Mouse (Mus musculus): ENCODE measurements around the gene Lenep.
A peak's percentile ranks its signal among the peaks of the same experiment; 100 is the strongest.
"Not testable (repeated sequence)": the region's sequence is repeated elsewhere in the genome, so short reads cannot be mapped to it uniquely, and the experiment has no call there.

Gene Lenep

DNA sequence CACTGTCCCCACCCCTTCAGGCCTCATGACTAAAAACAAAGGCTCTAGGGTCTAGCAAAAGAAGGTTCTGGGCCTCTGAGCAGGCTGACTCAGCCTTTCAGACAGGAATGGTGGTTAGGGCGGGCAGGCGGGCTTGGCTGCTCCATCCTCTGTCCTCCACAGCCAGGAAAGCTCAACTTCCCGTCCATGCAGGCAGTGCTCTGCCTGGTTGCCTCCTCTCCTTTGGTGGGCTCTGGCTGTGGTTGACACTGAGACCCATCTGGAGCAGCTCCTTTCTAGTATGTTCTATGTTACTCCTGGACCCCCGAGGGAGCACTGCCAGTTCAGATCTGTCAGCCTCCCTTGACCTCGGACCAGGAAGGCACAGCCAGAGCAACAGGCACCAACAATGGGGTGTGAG is at the start of gene Lenep:
Lenep (minus strand) TSS at position 101 of the 400 bp plus-strand sequence.
- DNase-seq, result no peak

DNA sequence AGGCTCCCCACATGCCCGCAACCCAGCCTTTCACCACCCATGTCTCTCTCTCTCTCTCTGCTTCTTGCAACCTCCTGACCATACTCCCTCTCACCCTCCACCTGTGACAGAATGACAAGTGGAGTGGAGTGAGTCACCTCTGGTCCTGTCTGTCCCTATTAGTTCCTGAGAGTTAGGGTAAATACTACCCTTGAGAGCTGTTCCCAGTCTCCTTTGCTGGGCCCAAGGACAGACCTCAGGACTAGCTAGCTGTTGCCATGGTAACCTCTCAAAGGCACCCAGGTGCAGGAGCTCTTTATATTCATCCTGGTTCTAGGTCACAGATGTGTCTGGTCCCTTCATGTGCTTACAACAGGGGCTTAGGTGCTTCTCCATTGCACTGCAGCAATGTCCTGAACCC is 49.3 kb upstream of the Lenep start:
- DNase-seq, result no peak

DNA sequence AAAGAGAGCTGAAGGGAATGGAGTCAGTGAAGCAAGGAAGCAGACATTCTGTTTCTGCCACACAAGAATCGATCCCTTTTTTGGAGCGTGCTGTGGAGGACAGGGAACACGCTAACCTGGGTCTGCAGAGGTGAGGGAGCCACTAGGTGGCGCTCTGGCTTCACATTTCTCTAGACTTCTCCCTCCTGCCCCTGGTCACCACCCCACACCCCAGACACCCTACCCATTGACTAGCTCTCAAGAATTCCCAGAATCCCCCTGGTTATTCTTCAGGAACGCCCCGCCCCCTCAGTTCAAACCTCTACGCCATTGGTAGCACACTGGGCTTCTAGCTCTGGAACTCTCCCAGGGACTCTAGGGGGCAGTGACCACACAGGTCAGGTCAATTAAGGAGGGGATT is 46.9 kb upstream of the Lenep start:
- DNase-seq, result peak; percentile 67

DNA sequence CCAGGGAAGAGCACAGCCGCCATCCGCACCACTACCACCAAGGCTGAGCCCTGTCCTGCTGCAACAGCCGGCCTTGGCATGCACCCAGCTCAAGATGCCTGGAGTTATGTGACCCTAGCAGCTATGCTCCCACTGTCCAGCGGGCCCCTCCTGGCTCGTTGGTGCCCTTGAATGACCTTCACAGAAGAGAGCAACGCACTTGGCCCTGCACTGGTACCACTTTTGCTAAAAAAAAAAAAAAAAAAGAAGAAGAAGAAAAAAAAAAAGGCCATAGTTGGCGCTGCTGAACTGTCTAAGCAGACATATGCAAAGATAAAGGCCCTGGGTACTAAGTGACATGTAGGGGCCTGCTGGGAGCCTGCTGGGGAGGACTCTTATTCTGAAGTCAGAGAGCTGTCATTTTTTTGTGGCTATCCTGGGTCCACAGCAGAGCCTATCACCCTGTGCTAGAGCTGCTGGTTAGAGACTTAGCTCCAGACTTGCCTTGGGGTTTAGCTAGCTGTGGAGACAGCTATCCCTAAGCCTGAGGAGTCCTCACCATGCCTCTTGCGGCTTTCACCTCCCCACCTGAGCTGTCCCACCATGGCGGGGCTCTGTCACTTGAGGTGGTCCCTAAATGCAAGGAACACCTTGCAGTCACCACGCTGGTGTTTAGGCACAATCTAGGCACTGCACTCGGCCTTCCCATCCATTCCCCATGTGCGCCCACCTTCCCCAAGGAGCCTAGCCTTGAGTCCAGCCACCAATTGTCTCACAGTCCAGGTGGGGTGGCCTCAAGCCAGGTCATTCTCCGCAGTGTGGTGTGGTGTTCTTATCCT is 46.3 kb upstream of the Lenep start:
- DNase-seq, result no peak

DNA sequence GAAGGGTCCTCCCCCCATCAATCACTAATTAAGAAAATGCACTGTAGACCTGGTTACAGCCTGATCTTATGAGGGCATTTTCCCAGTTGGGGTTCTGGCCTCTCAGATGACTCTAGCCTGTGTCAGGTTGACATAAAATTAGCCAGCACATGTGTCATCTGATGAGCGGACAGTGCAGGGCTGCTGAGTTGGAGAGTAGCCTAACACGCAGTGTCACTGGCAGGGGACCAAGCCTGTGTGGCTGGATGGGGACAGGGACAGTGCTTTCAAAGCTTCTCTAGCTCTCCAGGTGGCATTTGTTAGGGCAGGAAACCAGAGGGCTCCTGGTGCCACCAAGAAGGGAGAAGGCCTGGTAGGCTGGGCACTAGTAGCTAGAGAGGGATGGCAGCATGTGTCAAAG is 38.1 kb upstream of the Lenep start:
- DNase-seq, result no peak

DNA sequence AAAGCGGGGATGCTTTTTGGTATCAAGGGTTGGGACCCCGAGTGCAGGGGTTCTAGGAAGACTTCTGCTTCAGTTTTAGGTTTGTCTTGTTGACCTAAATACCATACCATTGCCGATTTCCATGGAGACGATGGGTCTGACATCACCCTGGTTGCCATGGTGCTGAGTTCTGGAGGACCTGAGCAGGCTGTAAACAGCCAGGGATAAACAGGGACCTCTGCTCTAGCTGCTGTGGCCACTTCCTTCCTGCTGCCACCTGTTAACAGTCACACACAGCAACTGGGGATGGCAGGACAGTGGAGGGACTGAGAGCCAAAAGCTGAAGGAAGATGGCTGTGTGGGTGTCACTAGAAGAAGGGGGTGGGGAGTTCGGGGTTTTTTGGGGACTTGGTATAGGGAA is 34.7 kb upstream of the Lenep start:
- DNase-seq, result no peak

DNA sequence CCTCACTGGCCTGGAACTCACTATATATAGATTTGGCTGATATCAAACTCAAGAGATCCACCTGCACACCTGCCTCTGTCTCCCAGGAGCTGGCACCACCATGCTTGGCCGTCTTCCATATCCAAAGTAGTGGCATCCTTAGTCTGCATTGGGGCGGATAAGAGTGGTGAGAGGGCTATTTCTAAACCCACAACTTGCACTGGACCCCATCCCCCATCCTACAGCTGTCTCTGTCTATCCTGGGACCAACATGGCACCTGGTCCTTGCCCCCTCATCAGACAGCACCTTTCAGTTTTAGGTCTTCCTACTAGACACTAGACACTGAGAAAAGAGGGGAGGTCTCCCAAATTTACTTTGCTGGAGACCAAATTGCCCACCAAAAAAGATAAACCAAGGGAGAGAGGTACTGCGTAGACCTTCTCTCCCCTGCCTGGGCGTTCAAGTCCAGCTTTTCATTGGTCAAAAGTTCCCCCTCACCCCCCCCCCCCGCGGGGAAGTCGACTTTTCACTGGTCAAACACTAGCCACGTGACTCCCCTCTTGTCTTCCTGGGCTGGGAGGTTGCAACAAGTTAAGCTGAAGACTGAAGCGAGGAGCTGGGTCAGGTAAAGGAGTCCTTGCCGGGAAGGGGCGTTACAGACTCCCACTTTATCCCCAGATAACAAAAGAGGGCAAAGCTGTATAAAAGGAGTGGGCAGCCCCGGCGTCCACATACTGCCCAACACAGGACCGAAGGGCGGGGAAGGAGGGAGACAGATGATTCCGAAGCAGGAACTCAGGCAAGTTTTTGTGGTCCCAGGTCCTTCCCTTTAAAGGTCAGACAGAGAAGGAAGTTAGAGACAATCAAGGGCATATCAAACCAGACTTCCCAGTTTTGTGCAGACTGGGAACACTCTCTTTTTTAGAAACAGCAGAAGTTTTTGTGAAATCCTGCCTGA is 33.9 kb upstream of the Lenep start, which contains the start of gene Pbxip1:
Pbxip1 (plus strand) TSS at position 531 of the 938 bp plus-strand sequence.
- no peak for DNase-seq

DNA sequence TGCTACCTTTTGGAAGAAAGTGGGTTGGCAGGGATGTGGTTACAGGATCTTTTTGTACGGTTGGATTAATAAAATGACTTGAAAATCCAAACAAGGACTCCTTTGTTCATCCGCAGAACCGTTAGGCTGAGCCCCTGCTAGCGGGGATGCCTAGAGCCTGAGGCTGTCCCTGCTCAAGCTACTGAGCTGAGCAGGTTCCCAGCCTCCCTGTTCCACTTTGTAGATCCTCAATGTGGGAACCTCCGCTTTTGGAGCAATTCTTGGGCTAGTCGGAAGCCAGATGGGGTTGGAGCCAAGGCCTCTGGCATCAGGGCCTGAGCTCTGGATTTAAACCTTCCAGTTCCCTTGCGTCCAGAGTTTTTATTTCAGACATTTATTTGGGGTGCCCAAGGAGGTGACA is 32.4 kb upstream of the Lenep start:
- no peak for DNase-seq

DNA sequence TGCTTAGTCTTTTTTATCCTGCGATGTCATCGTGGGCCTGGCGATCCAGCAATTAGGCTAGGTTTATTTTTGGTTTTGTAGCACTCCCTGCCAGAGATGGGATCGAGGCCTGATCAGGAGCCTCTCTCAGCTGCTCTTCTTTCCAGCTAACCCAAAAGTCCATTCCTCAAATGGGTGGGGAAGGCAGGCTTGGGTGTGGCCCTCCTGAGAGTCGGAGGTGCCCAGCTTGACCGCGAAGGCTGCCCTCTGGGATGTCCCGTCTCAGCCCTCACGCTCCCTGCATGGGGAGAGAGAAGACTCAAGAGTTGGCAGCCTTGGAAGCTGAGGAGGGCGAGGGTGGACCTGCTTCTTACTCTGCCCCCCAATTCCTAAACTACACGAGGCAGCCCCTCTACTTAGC is 31.9 kb upstream of the Lenep start:
- no peak for DNase-seq

DNA sequence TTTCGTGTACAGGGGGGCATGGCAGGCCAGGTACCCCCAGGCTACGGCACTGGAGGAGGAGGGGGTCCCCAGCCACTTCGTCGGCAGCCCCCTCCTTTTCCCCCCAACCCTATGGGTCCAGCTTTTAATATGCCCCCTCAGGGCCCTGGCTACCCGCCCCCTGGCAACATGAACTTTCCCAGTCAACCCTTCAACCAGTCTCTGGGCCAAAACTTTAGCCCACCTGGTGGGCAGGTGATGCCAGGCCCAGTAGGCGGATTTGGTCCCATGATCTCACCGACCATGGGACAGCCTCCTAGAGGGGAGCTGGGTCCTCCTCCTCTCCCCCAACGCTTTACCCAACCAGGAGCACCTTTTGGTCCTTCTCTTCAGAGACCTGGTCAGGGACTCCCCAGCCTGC is 30.0 kb upstream of the Lenep start:
- DNase-seq, result no peak

DNA sequence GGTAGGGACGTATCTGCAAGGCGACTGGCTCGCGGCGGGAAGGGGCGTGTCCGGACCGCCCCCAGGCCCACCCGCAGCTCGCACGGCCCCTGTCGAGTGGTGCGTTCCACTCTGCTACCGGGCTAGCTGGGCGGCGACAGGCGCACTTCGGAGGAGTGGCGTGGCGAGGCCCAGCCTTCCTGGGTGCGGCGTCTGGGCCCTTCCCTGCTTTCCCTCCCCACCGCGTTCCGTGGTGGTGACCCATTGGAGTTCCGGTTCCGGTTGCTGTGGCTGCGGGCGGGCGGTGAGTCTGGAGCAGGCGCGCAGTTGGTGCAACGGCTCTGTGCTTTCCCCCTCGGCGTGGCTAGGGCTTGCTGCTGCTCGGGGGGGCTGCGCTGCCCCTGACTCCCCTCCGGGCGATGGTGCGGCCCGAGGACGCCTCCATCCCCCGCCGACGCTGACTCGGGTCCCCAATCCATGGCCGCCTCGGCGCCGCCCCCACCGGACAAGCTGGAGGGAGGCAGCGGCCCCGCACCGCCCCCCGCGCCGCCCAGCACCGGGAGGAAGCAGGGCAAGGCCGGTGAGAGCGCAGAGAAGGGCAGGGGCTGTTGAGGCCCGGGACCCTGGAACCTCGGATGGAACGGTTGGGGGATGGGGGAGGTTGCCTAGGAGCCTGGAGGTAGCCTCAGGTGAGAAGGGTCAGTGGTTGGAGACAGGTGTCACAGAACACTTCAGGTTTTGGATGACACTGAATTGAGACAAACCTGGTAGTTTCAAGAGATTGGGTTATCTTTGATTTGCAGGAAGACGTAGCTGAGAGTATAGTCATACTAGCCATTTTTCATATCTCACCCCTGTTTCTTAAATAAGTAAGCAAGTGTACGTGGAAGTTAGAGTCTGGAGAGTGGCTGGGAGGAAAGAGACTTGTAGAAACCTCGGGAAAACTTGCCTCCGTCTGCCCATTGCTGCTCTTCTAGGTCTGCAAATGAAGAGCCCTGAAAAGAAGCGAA is 27.9 kb upstream of the Lenep start, which contains the start of gene Pygo2:
Pygo2 (plus strand) TSS at position 44 of the 989 bp plus-strand sequence.
- peak; percentile 95 for DNase-seq

DNA sequence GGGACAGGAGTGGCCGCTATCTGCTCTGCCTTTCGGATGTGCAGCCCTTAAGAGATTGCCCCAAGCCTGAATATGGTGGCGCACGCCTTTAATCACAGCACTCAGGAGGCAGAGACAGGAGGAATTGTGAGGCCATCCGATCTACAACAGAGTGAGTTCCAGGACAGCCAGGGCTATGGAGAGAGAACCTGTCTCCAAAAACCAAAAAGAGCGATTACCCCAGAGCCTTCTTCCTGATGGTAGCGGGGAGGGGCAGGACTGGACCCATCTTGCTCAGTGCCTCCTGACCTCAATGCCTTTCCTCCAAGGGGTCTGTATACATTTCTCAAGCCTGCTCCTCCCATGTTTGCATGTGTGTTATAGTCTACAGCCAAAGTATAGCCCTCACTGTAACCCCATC is 26.4 kb upstream of the Lenep start:
- DNase-seq, result not testable (repeated sequence)

DNA sequence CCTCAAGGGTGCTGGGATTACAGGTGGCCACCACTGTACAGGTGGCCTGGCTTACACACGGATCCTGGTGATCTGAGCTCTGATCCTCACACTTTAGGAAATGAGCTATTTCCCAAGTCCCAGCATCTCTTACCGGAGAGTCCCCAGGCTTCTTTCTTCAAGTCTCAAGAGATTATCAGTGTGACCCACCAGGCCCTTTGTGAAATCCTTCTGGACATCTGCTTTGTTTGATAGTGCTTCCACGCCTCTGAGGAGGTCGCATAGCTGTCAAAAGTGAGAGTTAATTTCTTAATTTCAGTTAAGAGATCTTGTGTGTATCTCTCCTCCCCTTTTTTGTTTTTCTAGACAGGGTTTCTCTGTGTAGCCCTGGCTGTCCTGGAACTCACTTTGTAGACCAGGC is 23.3 kb upstream of the Lenep start:
- DNase-seq, result no peak

DNA sequence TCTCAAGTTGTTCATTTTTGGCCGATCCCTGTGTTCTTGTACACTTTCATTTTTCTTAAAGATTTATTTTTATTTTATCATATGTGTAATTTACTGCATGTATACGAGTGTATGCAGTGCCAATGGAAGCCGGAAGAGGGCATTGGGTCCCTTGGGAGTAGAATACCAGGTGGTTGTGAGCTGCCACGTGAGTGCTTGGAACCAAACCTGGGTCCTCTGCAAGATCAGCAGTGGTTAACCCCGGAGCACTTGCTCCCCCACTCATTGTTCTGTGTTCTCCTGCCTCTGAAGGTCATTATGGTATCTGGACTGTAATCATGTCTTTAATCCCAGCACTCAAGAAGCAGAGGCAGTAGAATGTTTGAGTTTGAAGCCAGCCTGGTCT is 22.5 kb upstream of the Lenep start:
- no peak for DNase-seq

DNA sequence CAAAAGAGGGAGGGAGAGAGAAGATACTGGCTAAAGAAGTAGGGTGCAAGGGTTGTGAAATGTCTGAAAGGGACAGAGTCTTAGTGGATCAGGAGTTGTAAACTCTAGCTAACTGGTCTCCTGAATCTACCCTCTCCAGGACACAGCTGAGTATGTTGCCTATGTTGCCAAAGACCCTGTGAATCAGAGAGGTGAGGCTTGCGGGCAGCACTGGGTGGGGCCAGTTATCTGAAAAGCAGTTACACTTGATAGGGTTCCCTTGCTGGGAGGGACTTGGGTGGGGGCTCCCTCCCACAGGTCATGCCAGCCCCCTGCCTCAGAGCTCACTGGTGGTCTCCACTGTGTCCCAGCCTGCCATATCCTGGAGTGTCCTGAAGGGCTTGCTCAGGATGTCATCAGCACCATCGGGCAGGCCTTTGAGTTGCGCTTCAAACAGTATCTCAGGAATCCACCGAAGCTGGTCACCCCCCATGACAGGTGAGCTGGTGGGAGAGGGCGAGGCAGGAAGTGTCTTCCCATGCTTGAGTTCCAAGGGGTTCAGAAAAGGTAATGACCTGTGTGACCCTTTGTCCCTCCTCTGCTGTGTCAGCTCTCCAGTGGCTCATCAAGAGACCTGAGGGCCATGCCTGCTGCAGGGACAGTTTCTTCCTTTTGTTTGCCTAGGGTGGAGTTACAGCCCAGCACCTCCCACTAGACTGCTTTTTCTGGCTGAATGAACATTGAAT is 22.0 kb upstream of the Lenep start:
- no peak for DNase-seq

DNA sequence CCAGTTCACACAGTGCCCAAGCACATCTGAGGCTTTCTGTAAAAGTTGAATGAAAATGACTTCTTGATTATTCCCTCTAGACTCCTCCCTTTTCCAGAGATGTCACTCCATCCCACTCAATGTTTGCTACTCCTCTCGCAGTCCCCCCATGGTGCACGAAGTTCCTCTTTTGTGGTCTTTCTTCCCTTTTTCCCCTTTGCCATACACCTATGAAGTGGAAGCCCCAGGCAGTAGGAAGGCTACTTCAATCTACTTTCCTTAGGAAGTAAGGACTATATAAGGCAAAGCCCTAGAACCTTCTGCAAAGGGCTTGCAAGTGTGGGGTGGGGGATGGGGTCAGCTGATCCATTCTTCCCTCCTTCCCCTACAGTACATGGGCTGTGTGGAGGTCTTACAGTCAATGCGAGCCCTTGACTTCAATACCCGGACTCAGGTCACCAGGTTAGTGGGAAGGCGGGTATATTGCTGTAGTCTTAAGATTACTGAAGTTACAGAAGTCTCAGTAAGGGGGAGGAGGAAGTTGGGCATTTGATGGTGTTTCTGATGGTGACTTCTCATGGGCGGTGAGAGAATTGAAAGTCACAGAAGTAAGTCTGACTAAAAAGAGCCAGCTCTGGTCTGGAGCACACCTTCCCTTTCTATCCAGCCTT is 20.1 kb upstream of the Lenep start:
- no peak for DNase-seq

DNA sequence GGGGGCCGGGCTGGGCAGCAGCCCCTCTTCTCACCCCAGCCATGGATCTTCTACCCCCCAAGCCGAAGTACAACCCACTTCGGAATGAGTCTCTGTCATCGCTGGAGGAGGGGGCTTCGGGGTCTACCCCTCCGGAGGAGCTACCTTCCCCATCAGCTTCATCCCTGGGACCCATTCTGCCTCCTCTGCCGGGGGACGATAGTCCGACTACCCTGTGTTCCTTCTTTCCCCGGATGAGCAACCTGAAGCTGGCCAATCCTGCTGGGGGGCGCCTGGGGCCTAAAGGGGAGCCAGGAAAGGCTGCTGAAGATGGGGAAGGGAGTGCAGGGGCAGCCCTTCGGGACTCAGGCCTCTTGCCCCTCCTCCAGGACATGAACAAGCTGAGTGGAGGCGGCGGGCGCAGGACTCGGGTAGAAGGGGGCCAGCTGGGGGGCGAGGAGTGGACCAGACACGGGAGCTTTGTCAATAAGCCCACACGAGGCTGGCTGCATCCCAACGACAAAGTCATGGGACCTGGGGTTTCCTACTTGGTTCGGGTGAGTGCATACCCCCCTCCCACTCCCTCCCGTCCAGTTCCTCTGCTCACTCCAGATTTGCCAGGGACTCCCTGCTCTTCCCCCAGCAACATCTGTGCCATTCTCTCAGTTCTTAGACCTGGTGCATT is 19.3 kb upstream of the Lenep start:
- no peak for DNase-seq

DNA sequence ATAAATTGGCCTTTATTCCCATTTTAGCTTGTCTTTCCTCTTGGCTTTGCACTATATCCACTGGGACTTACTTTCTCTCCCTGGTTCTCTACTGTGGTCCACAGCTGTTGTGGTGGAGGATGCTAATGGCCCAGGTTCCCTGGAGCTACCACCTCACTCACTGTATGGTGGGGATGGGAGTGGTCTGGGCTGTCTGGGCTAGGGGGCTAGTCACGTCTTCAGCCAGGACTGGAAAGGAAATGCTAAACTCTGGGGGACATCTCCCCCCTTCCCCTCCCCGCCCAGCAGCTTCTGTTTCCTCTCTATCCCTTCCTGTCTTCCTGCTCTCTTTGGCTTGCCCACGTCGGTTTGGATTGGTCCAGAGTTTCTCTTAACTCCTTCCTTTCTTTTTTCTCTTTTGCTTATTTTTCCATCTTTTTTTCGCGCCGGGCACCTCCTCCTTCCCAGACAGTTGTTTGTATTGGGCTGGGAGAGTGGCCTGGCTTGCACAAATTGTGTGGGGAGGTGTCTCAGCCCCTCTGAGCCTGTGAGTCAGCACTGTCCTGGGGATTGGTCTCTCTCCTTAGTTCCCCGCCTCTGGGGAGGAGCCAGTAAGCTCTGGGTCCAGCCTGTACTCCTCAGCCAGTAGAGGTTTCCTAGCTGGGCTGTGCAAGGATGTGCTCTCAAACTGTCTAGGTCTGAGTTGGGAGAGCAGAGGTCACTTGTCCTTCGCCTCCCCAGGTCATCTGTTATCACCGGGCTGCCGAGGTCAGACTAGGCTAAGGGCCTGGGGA is 18.6 kb upstream of the Lenep start:
- peak; percentile 64 for DNase-seq

DNA sequence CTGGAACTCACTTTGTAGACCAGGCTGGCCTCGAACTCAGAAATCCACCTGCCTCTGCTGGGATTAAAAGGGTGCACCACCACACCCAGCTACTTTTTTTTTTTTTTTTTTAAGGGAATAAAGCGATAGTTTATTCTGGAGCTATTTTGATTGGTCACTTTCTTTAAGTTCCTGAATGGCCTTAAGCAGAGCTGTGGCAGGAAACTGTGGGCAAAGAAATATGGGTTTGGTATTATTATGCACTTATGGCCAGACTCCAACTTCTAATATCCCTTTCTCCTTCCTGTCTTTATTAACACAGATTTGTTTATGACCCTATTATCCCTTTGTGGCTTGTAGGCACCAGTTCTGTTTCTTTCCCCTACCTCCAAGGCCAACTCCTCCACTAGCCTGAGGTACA is 17.8 kb upstream of the Lenep start:
- no peak for DNase-seq

DNA sequence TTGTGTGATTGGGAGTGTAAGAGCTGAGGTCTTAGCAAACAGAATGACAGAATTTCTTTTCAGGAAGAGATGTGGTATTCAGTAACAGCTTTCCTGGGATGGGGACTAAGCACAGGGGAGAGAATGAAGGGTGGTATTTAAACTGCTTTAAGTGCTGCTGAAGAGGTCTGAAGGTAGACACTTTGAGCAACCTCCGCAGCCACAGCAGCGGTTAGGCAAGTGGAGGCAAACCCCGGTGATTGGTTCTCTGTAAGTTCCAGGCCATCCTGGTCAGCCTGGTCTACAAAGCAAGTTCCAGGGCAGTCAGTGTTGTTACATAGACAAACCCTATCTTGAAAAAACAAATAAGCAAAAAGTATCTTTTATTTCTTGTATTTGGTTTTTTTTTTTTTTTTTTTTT is 17.4 kb upstream of the Lenep start:
- peak; percentile 7 for DNase-seq
